Mouse (Mus musculus): ENCODE results near the gene Guk1.
"Not testable (repeated sequence)": the region's sequence is repeated elsewhere in the genome, so short reads cannot be mapped to it uniquely, and the experiment has no call there.

Guk1 gene

DNA sequence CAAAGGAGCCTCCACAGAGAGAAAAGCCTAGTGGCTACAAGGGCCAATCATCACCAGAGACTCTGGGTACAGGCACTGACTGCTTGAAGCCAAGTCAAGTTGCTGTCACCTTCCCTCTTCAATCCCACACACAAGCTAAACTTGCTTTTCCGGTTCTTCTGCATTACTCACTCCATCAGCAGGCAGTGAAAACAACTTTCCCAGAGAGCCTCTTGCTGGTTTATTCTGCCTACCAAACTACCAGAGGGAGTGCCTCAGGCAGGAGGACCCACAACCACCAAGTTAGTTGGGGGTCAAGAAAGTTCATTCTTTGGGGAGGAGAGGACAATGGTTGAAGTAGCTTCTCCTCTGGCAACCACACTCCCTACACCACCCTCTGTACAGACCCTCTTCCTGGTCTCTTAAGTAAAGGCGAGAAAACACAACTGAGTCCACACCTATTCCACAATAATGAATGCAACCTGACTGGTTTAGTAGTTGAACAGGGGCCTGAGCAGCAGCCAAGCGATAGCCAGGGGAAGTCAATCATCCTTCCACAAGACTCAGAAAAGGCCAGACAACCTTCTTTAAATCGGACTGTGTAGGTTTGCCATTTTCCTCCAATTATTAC, 26.5 kb upstream of the Guk1 start:
- Histone ChIP-seq H3K4me1 (replicated peaks; ENCODE audit: low read depth, low read length) (peaks cover 97% of the 10 kb centered on the region), H3K27me3 (ENCODE audit: insufficient read depth, low read length) (no peaks in the 10 kb centered on the region), H3K4me3 (replicated peaks; ENCODE audit: low read length) (peak overlapping the region; percentile 53), H3K36me3 (ENCODE audit: insufficient read depth, low read length) (peaks cover 86% of the 10 kb centered on the region), H3K9me3 (ENCODE audit: low read length) (no peaks in the 10 kb centered on the region)
- no peak for TF ChIP-seq POU5F1 (IDR thresholded peaks at IDR 0.05; ENCODE audit: borderline replicate concordance, low read length)
- TF ChIP-seq NANOG (IDR thresholded peaks at IDR 0.05; ENCODE audit: borderline replicate concordance, low read length), result no peak
- TF ChIP-seq CTCF (conservative IDR thresholded peaks at IDR 0.05; ENCODE audit: low read length), result no peak

DNA sequence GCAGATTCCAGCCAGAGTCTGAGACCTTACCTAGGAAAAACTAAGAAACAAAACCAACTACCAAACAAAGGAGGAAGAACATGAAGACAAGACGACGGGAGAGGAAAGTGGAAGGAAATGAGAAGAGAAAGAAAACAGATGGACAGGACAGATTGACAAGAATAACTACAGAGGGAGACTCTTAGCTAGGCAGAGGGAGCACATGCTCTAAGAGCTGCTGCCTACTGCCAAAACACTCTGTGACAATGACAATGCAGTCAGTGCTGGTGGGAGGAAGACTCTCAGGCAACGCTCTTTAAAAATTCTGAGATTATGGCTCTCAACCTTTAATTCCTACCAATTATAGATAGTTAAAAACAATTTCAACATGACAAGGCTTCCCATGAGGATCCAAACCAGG, 24.9 kb upstream of the Guk1 start:
- Histone ChIP-seq H3K9me3 (ENCODE audit: low read length) (no peaks in the 10 kb centered on the region), H3K4me1 (replicated peaks; ENCODE audit: low read depth, low read length) (peaks cover 94% of the 10 kb centered on the region), H3K27me3 (ENCODE audit: insufficient read depth, low read length) (no peaks in the 10 kb centered on the region), H3K4me3 (replicated peaks; ENCODE audit: low read length) (no peak overlapping the region), H3K36me3 (ENCODE audit: insufficient read depth, low read length) (peaks cover 87% of the 10 kb centered on the region)
- no peak for TF ChIP-seq NANOG (IDR thresholded peaks at IDR 0.05; ENCODE audit: borderline replicate concordance, low read length)
- no peak for TF ChIP-seq POU5F1 (IDR thresholded peaks at IDR 0.05; ENCODE audit: borderline replicate concordance, low read length)
- TF ChIP-seq CTCF (conservative IDR thresholded peaks at IDR 0.05; ENCODE audit: low read length), result no peak

DNA sequence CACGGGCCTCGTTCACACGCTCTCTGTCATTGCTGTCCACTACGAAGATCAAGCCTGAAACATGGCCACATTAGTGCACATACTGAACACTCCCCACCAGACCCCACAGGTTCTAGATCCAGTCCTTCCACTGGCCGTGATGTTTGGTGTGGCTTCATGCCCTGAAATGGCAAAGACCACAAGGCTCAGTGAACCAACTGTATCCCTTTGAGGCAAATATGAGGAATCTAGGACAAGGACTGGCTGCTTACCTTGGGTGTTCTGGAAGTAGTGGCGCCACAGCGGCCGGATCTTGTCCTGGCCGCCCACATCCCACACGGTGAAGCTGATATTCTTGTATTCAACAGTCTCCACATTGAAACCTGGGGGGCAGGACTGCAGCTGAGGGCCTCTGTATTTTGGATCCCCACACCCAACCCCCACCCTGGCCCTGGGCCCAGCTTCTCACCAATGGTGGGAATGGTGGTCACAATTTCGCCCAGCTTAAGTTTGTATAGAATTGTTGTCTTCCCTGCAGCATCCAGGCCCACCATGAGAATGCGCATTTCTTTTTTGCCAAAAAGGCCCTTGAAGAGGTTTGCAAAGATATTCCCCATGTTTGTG, 21.0 kb upstream of the Guk1 start:
- Histone ChIP-seq H3K27me3 (ENCODE audit: insufficient read depth, low read length) (no peaks in the 10 kb centered on the region), H3K4me3 (replicated peaks; ENCODE audit: low read length) (no peak overlapping the region), H3K9me3 (ENCODE audit: low read length) (no peaks in the 10 kb centered on the region), H3K4me1 (replicated peaks; ENCODE audit: low read depth, low read length) (peaks cover 78% of the 10 kb centered on the region), H3K36me3 (ENCODE audit: insufficient read depth, low read length) (peaks cover 83% of the 10 kb centered on the region)
- TF ChIP-seq NANOG (IDR thresholded peaks at IDR 0.05; ENCODE audit: borderline replicate concordance, low read length) (no peak), CTCF (conservative IDR thresholded peaks at IDR 0.05; ENCODE audit: low read length) (no peak), POU5F1 (IDR thresholded peaks at IDR 0.05; ENCODE audit: borderline replicate concordance, low read length) (no peak)

DNA sequence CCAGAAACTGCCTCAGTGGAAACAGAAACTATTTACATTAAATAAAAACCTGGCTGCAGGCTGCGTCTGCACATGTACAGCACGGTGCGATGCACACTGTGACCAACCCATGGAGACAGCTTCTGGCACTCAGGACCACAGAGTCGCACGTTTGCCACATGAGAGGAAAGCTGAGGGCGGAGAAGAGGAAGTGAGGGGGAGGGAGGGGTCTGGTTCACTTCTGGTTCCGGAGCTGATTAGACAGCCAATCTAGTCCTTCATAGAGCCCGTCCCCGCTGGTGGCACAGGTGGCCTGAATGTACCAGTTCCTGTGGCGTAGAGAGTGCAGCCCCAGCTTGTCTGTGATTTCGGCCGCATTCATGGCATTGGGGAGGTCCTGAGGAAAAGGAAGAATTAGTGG, 20.3 kb upstream of the Guk1 start:
- H3K27me3 ChIP-seq (ENCODE audit: insufficient read depth, low read length); H3K4me3 ChIP-seq (replicated peaks; ENCODE audit: low read length); H3K9me3 ChIP-seq (ENCODE audit: low read length): not testable (repeated sequence)
- peaks cover 77% of the 10 kb centered on the region for H3K4me1 ChIP-seq (replicated peaks; ENCODE audit: low read depth, low read length)
- peaks cover 78% of the 10 kb centered on the region for H3K36me3 ChIP-seq (ENCODE audit: insufficient read depth, low read length)

DNA sequence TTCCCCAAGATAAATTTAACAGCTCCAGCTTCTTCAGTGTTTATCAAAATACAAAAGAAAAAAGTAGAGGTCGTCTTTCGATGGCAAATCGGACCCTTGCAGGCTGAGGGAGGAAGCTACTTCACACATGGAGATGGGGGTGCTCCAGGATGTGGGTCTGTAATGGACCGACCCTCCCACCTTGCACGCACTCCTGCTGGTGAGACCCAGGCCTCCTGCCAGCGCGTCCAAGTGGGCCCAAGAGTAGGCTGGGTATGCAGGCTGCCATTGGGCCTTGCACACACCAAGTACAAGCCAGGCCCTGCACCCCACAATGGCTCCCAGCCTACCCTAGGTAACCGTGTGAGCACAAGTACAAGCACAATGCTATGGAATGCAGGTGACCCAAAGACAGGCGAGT, 19.5 kb upstream of the Guk1 start:
- Histone ChIP-seq H3K4me1 (replicated peaks; ENCODE audit: low read depth, low read length) (peaks cover 69% of the 10 kb centered on the region), H3K36me3 (ENCODE audit: insufficient read depth, low read length) (peaks cover 84% of the 10 kb centered on the region)
- not testable (repeated sequence) for H3K4me3 ChIP-seq (replicated peaks; ENCODE audit: low read length); H3K27me3 ChIP-seq (ENCODE audit: insufficient read depth, low read length); H3K9me3 ChIP-seq (ENCODE audit: low read length)

DNA sequence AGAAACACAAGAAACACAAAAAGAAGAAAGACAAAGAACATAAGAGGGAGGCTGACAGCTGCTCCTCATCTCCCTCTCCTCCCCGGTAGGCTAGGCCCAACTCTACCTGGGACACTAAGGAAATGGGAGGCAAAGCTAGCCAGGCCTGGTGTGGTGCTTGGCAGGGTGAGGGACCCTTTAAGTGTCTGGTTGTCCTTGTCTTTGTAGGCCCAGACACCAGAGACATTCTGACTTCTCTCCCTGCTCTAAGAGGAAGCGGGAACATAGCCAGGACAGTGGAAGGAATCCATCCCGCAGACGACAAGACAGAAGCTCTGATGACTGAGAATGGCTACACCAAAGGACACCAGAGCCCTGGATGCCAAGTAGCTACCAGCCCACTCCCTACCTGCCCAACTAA, 18.0 kb upstream of the Guk1 start:
- Histone ChIP-seq H3K4me3 (replicated peaks; ENCODE audit: low read length) (peak overlapping the region; percentile 94; the same call in 1 of the 2 replicates), H3K27me3 (ENCODE audit: insufficient read depth, low read length) (no peaks in the 10 kb centered on the region), H3K36me3 (ENCODE audit: insufficient read depth, low read length) (peaks cover 84% of the 10 kb centered on the region), H3K9me3 (ENCODE audit: low read length) (no peaks in the 10 kb centered on the region), H3K4me1 (replicated peaks; ENCODE audit: low read depth, low read length) (peaks cover 55% of the 10 kb centered on the region)
- TF ChIP-seq NANOG (IDR thresholded peaks at IDR 0.05; ENCODE audit: borderline replicate concordance, low read length), result no peak
- no peak for TF ChIP-seq POU5F1 (IDR thresholded peaks at IDR 0.05; ENCODE audit: borderline replicate concordance, low read length)
- no peak for TF ChIP-seq CTCF (conservative IDR thresholded peaks at IDR 0.05; ENCODE audit: low read length)

DNA sequence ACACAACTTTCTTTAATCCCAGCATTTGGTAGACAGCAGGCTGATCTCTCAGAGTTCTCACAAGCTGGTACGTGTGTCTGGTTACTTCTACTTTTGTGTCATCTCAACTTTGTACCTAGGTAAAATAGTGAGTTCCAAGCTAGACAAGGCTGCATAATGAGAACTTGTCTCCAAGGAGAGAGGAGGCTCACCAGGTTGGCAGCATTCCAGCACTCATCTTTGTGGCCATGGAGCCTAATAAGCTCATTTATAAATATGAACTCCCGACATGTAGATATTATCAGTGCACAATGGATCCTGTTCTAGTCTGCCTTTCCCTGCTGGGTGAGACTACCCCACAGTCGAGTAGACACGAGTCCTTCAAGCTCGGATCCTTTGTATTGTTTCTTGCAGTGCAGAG, 17.6 kb upstream of the Guk1 start:
- Histone ChIP-seq H3K4me1 (replicated peaks; ENCODE audit: low read depth, low read length) (peaks cover 52% of the 10 kb centered on the region), H3K4me3 (replicated peaks; ENCODE audit: low read length) (peak overlapping the region; percentile 94), H3K36me3 (ENCODE audit: insufficient read depth, low read length) (peaks cover 84% of the 10 kb centered on the region), H3K27me3 (ENCODE audit: insufficient read depth, low read length) (no peaks in the 10 kb centered on the region), H3K9me3 (ENCODE audit: low read length) (no peaks in the 10 kb centered on the region)
- TF ChIP-seq POU5F1 (IDR thresholded peaks at IDR 0.05; ENCODE audit: borderline replicate concordance, low read length) (no peak), NANOG (IDR thresholded peaks at IDR 0.05; ENCODE audit: borderline replicate concordance, low read length) (no peak), CTCF (conservative IDR thresholded peaks at IDR 0.05; ENCODE audit: low read length) (no peak)

DNA sequence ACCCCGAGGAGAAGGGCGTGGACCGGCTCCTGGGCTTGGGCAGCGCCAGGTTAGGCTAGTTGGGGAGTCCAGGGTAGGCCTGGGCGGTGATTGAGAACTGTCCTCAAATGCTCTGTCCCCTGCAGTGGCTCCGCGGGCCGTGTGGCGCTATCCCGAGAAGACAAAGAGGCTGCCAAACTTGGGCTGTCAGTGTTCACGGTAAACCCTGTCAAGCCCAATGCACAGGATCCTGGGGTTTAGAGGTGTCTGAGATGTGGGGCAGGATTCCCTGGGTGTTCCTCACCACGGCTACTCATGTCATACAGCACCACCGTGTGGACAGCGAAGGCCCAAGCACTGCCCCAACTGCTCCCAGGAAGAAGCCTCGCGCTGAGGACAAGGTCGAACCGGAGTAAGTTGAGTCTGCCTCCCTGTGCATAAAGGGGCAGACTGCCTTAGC, 17.0 kb upstream of the Guk1 start:
- TF ChIP-seq POU5F1 (IDR thresholded peaks at IDR 0.05; ENCODE audit: borderline replicate concordance, low read length), result no peak
- peak; percentile 21; the same call in 1 of the 2 replicates for TF ChIP-seq CTCF (conservative IDR thresholded peaks at IDR 0.05; ENCODE audit: low read length)
- TF ChIP-seq NANOG (IDR thresholded peaks at IDR 0.05; ENCODE audit: borderline replicate concordance, low read length), result no peak

DNA sequence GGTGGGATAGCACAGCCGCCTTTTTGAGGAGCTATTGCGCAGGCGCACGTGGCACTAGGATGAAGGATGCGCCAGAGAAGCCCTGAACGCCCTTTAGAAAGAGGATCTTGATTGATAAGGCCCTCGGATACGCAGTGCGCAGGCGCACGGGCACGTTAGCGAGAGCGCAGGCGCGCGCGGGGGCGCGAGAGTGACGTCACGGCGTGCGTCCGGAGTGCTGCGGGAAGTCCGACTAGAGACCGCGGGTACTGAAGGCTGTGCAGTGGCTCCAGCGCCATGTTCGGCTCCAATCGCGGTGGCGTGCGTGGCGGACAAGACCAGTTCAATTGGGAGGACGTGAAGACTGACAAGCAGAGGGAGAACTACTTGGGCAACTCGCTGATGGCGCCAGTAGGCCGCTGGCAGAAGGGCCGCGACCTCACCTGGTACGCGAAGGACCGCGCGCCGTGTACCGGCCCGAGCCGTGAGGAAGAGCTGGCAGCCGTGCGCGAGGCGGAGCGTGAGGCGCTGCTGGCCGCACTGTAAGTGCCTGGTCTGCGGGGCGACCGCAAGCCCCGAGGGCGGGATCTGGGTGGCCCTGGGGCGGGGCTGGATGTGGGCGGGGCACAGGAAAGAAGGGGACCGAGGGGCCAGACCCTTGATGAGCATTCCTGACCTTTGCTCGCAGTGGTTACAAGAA, 16.3 kb upstream of the Guk1 start, which contains the start of gene 2310033P09Rik:
Gene 2310033P09Rik (plus strand): TSS at position 169 of the 679 bp plus-strand sequence.
- Histone ChIP-seq H3K36me3 (ENCODE audit: insufficient read depth, low read length) (peaks cover 80% of the 10 kb centered on the region), H3K4me3 (replicated peaks; ENCODE audit: low read length) (peak within 1 kb of the TSS; percentile 94), H3K4me1 (replicated peaks; ENCODE audit: low read depth, low read length) (peaks cover 48% of the 10 kb centered on the region), H3K9me3 (ENCODE audit: low read length) (no peaks in the 10 kb centered on the region), H3K27me3 (ENCODE audit: insufficient read depth, low read length) (no peaks in the 10 kb centered on the region)
- TF ChIP-seq CTCF (conservative IDR thresholded peaks at IDR 0.05; ENCODE audit: low read length) (no peak), NANOG (IDR thresholded peaks at IDR 0.05; ENCODE audit: borderline replicate concordance, low read length) (no peak), POU5F1 (IDR thresholded peaks at IDR 0.05; ENCODE audit: borderline replicate concordance, low read length) (no peak)

More for the DNA sequence above, 17.0 kb upstream of the Guk1 start:
- Histone ChIP-seq H3K4me3 (replicated peaks; ENCODE audit: low read length) (peak overlapping the region; percentile 94), H3K9me3 (ENCODE audit: low read length) (no peaks in the 10 kb centered on the region), H3K27me3 (ENCODE audit: insufficient read depth, low read length) (no peaks in the 10 kb centered on the region), H3K36me3 (ENCODE audit: insufficient read depth, low read length) (peaks cover 84% of the 10 kb centered on the region), H3K4me1 (replicated peaks; ENCODE audit: low read depth, low read length) (peaks cover 52% of the 10 kb centered on the region)

All from E14TG2a.4 (cell line).